Mouse (Mus musculus): Measurements from ENCODE around the gene Parp11. TPM values are rescaled to one million over a fixed set of nuclear protein-coding genes. Genes with fewer than 3 reads are reported as not detected.

Parp11 gene
- total RNA-seq, 2 experiments from 2014 or later: 7.7 to 10.7 TPM

GRCm38 (mm10) chr6:127447686-127448460 is 1.2 kb downstream of the Parp11 start:
- no peak for DNase-seq
- intact Hi-C loops (cut with DNase I): loop anchor here (2.0 to 5.0 kb wide), 3 partner anchors 86 to 491 kb away; no protein-coding TSS in a partner anchor

- intact Hi-C loops (cut with DNase I): loop anchor here (5.0 kb wide), 2 partner anchors 87 to 492 kb away; no protein-coding TSS in a partner anchor
- DNase-seq: no peak
Observed at GRCm38 (mm10) chr6:127448869-127449268, 2.2 kb downstream of the Parp11 start.

GRCm38 (mm10) chr6:127449531-127450422 is 3.1 kb downstream of the Parp11 start:
- no peak for DNase-seq
- intact Hi-C loops (cut with DNase I): loop anchor here (5.0 kb wide), 2 partner anchors 87 to 492 kb away; no protein-coding TSS in a partner anchor

DNA sequence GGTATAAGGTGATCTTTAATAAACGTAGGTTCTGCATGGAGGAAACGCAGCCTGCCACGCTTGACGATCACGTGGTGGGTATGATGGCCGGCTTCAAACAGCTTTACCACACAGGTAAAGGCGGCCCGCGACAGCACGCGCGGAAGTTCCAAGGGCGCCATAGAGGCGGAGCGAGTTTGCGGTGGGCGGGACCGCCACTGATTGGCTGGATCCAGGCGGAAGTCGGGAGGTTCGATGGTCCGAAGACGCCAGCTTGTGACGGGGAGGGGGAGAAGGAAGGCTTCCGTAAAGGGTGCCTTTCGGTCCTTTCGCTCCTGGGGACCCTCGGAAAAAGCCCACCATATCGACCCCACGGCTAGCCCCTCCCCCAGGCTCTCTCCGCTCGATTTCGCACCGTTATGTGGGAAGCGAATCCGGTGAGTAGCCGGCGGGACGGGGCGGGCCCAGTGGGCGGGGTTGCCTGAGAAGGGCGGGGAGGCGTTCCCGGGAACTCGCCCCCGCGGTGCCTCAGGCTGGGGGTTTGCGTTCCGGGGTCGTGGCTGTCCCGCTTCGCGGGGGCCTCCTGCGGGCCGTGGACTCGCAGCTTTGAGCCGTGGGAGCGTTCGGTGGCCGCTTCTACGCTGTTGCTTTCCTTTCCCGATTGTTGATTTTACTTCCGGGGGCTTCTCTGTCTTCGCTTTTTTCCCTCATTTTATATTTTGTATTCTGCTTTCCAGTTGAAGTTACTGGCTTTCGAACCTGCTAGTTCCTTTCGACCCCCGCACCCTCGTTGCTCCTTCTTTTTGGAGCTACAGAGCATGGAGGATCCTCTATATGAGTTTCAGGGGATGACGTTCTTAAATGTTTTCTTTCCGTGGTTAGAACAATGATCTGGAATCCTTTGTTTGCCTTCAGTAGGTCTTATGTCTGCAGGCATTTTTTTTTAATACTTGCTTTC is 7.0 kb downstream of the Parp11 start:
- intact Hi-C loops (cut with DNase I): no loop called here
- peak; percentile 91 to 95 for DNase-seq

DNA sequence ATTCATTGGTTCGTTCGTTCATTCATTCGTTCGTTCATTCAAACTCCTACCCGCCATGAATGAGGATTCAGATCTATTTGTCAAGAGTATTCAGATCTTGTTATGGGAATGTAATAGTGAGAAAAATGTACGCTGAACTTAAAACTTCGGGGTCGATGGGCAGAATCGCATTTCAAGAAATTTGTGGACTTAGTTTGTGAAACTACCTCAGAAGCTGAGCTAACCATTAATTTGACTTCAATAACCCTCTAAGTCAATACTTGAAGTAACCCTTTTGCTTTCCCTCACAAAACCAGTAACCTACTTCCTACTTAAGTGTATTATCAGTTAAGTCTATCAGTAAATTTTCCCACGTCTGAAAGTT is 7.7 kb downstream of the Parp11 start:
- DNase-seq: no peak
- intact Hi-C loops (cut with DNase I): no loop called here

GRCm38 (mm10) chr6:127454809-127455208 is 8.2 kb downstream of the Parp11 start:
- intact Hi-C loops (cut with DNase I): no loop called here
- no peak for DNase-seq

DNA sequence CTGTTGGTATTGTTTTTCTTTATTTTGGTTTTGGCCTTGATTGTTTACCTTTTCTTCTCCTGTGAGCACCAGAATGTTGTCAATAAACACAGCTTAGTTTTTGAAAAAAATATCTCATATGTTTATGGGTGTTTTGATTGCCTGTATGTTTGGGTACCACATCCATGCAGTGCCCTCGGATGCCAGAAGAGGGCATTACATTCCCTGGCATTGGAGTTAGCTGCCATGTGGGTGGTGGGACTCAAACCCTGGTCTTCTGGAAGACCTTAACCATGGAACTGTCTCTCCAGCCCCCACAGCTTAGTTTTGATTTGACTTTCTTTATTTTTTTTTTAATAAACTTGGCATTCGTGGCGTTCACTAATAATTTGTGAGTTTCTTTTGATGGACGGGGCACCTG is 8.8 kb downstream of the Parp11 start:
- intact Hi-C loops (cut with DNase I): no loop called here
- no peak for DNase-seq

GRCm38 (mm10) chr6:127456769-127457168 is 10.1 kb downstream of the Parp11 start:
- no peak for DNase-seq
- intact Hi-C loops (cut with DNase I): no loop called here

- intact Hi-C loops (cut with DNase I): no loop called here
- DNase-seq: no peak
Observed at GRCm38 (mm10) chr6:127459776-127460175, 13.1 kb downstream of the Parp11 start.

DNA sequence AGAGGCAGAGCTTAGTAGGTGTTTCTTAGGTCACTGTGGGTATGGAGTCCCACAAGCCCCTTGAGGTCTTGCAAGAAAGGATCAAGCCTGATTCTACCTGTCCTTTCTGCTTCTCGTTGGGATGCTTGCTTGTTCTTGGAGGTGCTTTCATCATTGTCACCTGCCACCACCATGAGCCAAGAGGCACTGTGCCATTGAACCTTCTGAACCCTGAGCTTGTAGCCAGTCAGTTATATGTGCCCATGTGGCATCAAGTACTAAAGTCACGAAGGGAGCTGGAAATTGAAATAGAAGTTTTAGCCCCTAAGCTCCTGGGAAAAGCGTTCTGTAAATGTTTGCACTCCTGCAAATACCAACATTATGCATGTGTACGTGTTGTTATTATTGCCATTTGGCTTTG is 14.9 kb downstream of the Parp11 start:
- DNase-seq: no peak
- intact Hi-C loops (cut with DNase I): no loop called here

GRCm38 (mm10) chr6:127462251-127462650 is 15.6 kb downstream of the Parp11 start:
- intact Hi-C loops (cut with DNase I): no loop called here
- DNase-seq: no peak

- intact Hi-C loops (cut with DNase I): no loop called here
- DNase-seq: no peak
Observed at GRCm38 (mm10) chr6:127463273-127464001, 16.8 kb downstream of the Parp11 start.

DNA sequence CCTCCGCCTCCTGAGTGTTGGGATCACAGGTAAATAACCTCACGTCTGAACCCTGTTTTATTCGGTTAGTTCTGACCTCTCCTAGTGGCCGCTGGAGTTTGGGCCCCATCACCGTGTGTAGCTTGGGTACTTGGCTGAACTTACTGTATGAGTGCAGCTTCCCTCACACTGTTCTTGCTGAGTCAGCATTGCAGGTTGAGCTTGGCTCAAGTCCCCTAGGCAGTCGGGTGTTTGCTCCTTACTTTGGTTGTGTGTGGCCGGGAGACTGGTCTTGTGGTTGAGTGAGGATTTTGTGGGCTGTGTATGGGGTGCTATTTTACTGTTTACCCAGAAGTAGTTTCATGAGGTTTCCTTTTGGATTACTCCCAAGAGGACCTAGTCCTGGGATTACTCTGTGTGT is 17.9 kb downstream of the Parp11 start:
- intact Hi-C loops (cut with DNase I): no loop called here
- no peak for DNase-seq

GRCm38 (mm10) chr6:127466749-127467310 is 20.2 kb downstream of the Parp11 start:
- intact Hi-C loops (cut with DNase I): no loop called here
- DNase-seq: no peak

DNA sequence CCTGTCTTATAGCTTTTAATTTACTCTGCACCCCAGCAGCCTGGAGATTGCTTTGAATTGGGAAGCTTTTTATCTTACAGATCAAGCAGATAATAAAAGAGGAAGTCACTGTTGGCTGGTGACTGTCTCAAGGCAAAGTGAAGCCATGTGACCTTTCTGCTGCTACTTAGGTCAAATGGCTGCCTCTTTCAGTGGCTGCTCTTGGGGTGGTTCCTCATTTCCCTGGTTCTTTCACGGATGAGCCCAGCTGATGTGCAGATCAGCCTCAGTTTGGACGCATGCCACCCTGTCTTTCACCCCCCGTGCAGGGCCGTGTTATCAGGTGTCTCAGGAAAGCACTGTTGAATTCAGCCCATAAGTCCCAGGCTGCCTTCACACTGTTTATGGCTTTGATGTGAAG is 25.4 kb downstream of the Parp11 start:
- intact Hi-C loops (cut with DNase I): no loop called here
- DNase-seq: no peak

DNA sequence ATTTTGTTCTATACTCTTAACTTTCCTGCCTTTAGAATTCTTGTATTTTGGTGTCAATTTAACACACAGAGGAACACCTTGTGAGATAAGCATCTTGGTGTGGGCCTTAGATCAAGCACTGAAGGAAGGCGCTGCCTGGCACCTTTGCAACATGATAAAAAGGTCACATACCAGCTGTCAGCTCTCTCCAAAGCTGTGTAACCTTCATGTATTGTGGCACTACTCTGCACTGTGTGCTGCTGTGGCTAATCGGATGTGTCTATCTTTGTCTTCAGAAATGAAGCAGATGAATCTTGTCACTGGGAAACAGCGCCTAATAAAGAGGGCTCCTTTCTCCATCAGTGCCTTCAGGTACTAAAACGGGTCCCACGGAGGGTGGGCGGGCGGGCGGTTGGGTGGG is 27.3 kb downstream of the Parp11 start:
- DNase-seq: no peak
- intact Hi-C loops (cut with DNase I): no loop called here

- no peak for DNase-seq
- intact Hi-C loops (cut with DNase I): no loop called here
Observed at GRCm38 (mm10) chr6:127475231-127475630, 28.6 kb downstream of the Parp11 start.

DNA sequence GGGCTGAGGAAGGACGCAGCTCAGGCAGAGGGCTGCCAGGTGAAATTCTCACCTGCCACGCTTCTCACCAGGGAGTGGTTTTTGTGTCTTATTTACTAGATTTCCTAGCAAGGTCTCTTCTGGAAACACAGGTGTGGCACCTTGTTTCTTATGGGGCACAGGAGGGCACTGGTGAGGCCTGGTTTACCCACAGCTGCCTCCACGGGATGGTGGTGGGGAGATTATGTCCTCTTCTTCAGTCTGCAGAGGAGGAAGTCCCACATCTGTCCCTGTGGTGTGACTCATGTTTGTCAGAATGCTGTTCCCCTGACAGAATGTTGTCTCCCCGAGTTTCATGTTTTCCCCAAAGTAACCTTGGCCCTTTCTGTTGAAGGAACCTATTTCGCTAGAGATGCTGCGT is 44.4 kb downstream of the Parp11 start:
- DNase-seq: no peak
- intact Hi-C loops (cut with DNase I): no loop called here

- intact Hi-C loops (cut with DNase I): no loop called here
- no peak for DNase-seq
Observed at GRCm38 (mm10) chr6:127492561-127492960, 45.9 kb downstream of the Parp11 start.
